Mouse (Mus musculus): ENCODE measurements around the gene C1qc. TPM values are rescaled to one million over a fixed set of nuclear protein-coding genes. Genes with fewer than 3 reads are reported as not detected.
A peak's percentile ranks its signal among the peaks of the same experiment; 100 is the strongest.

The C1qc gene
- total and polyA plus RNA-seq, 2 experiments = 89.6 to 104 TPM

DNA sequence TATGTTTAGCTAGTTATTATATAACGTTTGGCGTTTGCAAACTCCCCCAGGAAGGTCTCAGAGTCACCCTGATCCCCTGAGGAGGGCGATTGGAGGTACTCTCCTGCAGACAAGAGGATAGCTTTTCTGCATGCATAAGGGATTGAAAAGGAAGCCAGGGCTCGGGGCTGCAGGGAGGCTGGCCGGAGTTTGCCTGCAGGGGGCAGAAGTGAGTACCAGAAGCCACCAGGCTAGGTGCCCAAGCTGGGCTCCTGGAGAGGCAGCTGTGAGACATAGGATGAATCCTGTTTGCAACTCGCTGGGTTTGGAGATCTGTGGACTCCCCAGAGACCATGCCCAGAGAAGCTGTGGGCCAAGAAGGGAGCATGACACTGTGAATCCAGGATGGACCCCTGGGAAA, 37.8 kb downstream of the C1qc start:
- TF ChIP-seq CTCF (IDR thresholded peaks at IDR 0.05; ENCODE audit: low read depth, low read length) (peak; percentile 31), POLR2A (IDR thresholded peaks at IDR 0.05; ENCODE audit: extremely low read depth, insufficient read depth, low read length) (no peak)
- H3K4me3 ChIP-seq (ENCODE audit: insufficient read depth, low read depth, low read length) = no peak overlapping the region

DNA sequence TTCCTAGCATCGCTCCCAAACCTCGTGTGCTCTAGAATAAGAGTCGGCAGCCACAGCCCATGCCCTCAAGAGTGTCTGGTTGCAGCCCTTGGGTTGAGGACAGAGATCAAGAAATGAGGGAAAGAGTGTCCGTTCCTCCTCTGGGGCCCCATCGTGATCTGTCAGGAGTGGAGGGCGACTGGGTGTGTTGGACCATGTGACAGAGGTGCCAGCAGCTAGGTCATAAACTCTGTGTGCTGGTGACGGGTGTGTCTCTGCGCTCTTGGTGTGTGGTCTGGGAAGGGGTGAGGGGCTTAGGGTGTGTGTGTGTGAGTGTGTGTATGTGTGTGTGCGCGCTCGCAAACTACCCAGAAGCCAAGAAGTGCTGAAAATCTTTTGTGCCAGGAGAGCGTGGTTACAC, 39.9 kb downstream of the C1qc start:
- no peaks in the 10 kb centered on the region for H3K79me2 ChIP-seq (ENCODE audit: control insufficient read depth, insufficient read depth, low read length)
- H3K36me3 ChIP-seq (ENCODE audit: control insufficient read depth, insufficient read depth, low read length) = no peaks in the 10 kb centered on the region
- H3K27ac ChIP-seq (replicated peaks; ENCODE audit: insufficient read depth, low read depth, low read length) = no peak overlapping the region
- TF ChIP-seq POLR2A (IDR thresholded peaks at IDR 0.05; ENCODE audit: extremely low read depth, insufficient read depth, low read length) (no peak), CTCF (IDR thresholded peaks at IDR 0.05; ENCODE audit: low read depth, low read length) (no peak)
- 88% methylated on average over 12 of the region's 12 CpGs for WGBS
- no peaks in the 10 kb centered on the region for H3K27me3 ChIP-seq (ENCODE audit: control insufficient read depth, insufficient read depth, low read length)
- no peak for DNase-seq (ENCODE audit: extremely low read depth, low read depth, low spot score)
- H3K9ac ChIP-seq (ENCODE audit: low read depth, low read length) = no peak overlapping the region
- H3K4me3 ChIP-seq (ENCODE audit: insufficient read depth, low read depth, low read length) = no peak overlapping the region
- H3K4me1 ChIP-seq (ENCODE audit: control insufficient read depth, insufficient read depth, low read length) = no peaks in the 10 kb centered on the region

More for the DNA sequence above, 37.8 kb downstream of the C1qc start:
- Histone ChIP-seq H3K79me2 (ENCODE audit: control insufficient read depth, insufficient read depth, low read length) (no peaks in the 10 kb centered on the region), H3K27ac (replicated peaks; ENCODE audit: insufficient read depth, low read depth, low read length) (no peak overlapping the region), H3K27me3 (ENCODE audit: control insufficient read depth, insufficient read depth, low read length) (no peaks in the 10 kb centered on the region), H3K4me1 (ENCODE audit: control insufficient read depth, insufficient read depth, low read length) (no peaks in the 10 kb centered on the region), H3K36me3 (ENCODE audit: control insufficient read depth, insufficient read depth, low read length) (no peaks in the 10 kb centered on the region), H3K9ac (ENCODE audit: low read depth, low read length) (no peak overlapping the region)
- DNase-seq (ENCODE audit: extremely low read depth, low read depth, low spot score) = no peak
- WGBS = 34% methylated on average over 6 of the region's 6 CpGs

DNA sequence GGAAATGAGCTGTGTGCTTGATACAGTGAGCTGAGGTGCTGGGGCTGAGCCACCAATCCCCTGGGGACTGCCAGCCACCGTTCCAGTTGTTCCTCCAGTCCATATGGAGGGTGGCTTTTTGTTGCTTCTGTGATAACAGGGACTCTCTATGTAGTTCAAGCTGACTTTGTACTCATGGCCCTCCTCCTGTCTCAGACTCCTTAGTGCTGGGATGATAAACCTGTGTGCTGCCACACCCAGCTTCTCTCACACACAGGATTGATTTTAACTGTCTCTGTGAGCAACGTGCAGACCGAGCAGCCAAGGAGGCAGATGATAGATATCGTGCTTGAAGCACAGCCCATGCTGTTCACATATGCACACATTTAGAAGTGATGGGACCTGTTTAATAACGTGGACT, 40.7 kb downstream of the C1qc start:
- TF ChIP-seq CTCF (IDR thresholded peaks at IDR 0.05; ENCODE audit: low read depth, low read length) = no peak
- 68% methylated on average over 5 of the region's 5 CpGs for WGBS
- Histone ChIP-seq H3K9ac (ENCODE audit: low read depth, low read length) (no peak overlapping the region), H3K27ac (replicated peaks; ENCODE audit: insufficient read depth, low read depth, low read length) (no peak overlapping the region), H3K36me3 (ENCODE audit: control insufficient read depth, insufficient read depth, low read length) (no peaks in the 10 kb centered on the region), H3K4me1 (ENCODE audit: control insufficient read depth, insufficient read depth, low read length) (no peaks in the 10 kb centered on the region), H3K4me3 (ENCODE audit: insufficient read depth, low read depth, low read length) (no peak overlapping the region), H3K27me3 (ENCODE audit: control insufficient read depth, insufficient read depth, low read length) (no peaks in the 10 kb centered on the region), H3K79me2 (ENCODE audit: control insufficient read depth, insufficient read depth, low read length) (no peaks in the 10 kb centered on the region)
- no peak for DNase-seq (ENCODE audit: extremely low read depth, low read depth, low spot score)

GRCm38 (mm10) chr4:136848565-136848964, 44.3 kb downstream of the C1qc start:
- H3K27me3 ChIP-seq (ENCODE audit: control insufficient read depth, insufficient read depth, low read length) = no peaks in the 10 kb centered on the region
- H3K9ac ChIP-seq (ENCODE audit: low read depth, low read length) = no peak overlapping the region
- H3K4me1 ChIP-seq (ENCODE audit: control insufficient read depth, insufficient read depth, low read length) = no peaks in the 10 kb centered on the region
- TF ChIP-seq CTCF (IDR thresholded peaks at IDR 0.05; ENCODE audit: low read depth, low read length) (no peak), POLR2A (IDR thresholded peaks at IDR 0.05; ENCODE audit: extremely low read depth, insufficient read depth, low read length) (no peak)
- 86% methylated on average over 4 of the region's 4 CpGs for WGBS
- H3K79me2 ChIP-seq (ENCODE audit: control insufficient read depth, insufficient read depth, low read length) = no peaks in the 10 kb centered on the region
- no peak for DNase-seq (ENCODE audit: extremely low read depth, low read depth, low spot score)
- H3K36me3 ChIP-seq (ENCODE audit: control insufficient read depth, insufficient read depth, low read length) = no peaks in the 10 kb centered on the region
- no peak overlapping the region for H3K4me3 ChIP-seq (ENCODE audit: insufficient read depth, low read depth, low read length)
- H3K27ac ChIP-seq (replicated peaks; ENCODE audit: insufficient read depth, low read depth, low read length) = no peak overlapping the region

GRCm38 (mm10) chr4:136847166-136847565, 45.7 kb downstream of the C1qc start:
- no peaks in the 10 kb centered on the region for H3K27me3 ChIP-seq (ENCODE audit: control insufficient read depth, insufficient read depth, low read length)

DNA sequence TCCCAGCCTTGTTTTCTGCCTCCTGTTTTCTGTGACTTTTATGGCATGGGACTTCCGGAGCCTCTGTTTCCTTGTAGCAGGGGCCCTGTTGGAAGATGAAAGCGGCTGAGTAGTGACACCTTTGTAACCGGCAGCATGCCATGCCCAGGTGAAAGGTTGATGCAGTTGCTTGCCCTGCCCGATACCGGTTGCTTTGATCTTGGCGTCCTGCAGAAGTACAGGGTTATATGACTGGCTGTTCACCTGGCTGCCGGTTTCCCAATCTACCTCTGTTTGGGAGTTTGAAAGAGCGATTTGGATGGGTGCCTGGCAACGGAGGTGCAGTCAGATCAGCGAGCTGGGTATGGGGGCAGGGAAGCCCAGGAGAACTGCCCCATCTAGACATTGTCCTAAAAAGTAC, 50.1 kb downstream of the C1qc start:
- no peak for TF ChIP-seq POLR2A (IDR thresholded peaks at IDR 0.05; ENCODE audit: extremely low read depth, insufficient read depth, low read length)
- no peak for TF ChIP-seq CTCF (IDR thresholded peaks at IDR 0.05; ENCODE audit: low read depth, low read length)
- Histone ChIP-seq H3K4me1 (ENCODE audit: control insufficient read depth, insufficient read depth, low read length) (no peaks in the 10 kb centered on the region), H3K79me2 (ENCODE audit: control insufficient read depth, insufficient read depth, low read length) (no peaks in the 10 kb centered on the region), H3K27ac (replicated peaks; ENCODE audit: insufficient read depth, low read depth, low read length) (no peak overlapping the region), H3K4me3 (ENCODE audit: insufficient read depth, low read depth, low read length) (no peak overlapping the region), H3K27me3 (ENCODE audit: control insufficient read depth, insufficient read depth, low read length) (0 out of 2 replicates have a peak, but pooled peaks cover 4% of the 10 kb centered on the region), H3K9ac (ENCODE audit: low read depth, low read length) (no peak overlapping the region), H3K36me3 (ENCODE audit: control insufficient read depth, insufficient read depth, low read length) (no peaks in the 10 kb centered on the region)
- peak; percentile 54 for DNase-seq (ENCODE audit: extremely low read depth, low read depth, low spot score)
- WGBS = 27% methylated on average over 10 of the region's 10 CpGs

More at GRCm38 (mm10) chr4:136847166-136847565, 45.7 kb downstream of the C1qc start:
- Histone ChIP-seq H3K4me3 (ENCODE audit: insufficient read depth, low read depth, low read length) (no peak overlapping the region), H3K9ac (ENCODE audit: low read depth, low read length) (no peak overlapping the region), H3K4me1 (ENCODE audit: control insufficient read depth, insufficient read depth, low read length) (no peaks in the 10 kb centered on the region), H3K27ac (replicated peaks; ENCODE audit: insufficient read depth, low read depth, low read length) (no peak overlapping the region), H3K79me2 (ENCODE audit: control insufficient read depth, insufficient read depth, low read length) (no peaks in the 10 kb centered on the region), H3K36me3 (ENCODE audit: control insufficient read depth, insufficient read depth, low read length) (no peaks in the 10 kb centered on the region)
- no peak for TF ChIP-seq POLR2A (IDR thresholded peaks at IDR 0.05; ENCODE audit: extremely low read depth, insufficient read depth, low read length)
- no peak for TF ChIP-seq CTCF (IDR thresholded peaks at IDR 0.05; ENCODE audit: low read depth, low read length)
- no peak for DNase-seq (ENCODE audit: extremely low read depth, low read depth, low spot score)
- WGBS = 83% methylated on average over 6 of the region's 6 CpGs

Measured in liver, adult 2 months (tissue).